10 mouse cellular contexts compared by ENCODE assay signal in genomic region chr10:127590831-127591451, GRCm38 (mm10). TPM values are rescaled to one million over a fixed set of nuclear protein-coding genes. Genes with fewer than 3 reads are reported as not detected.
DNase-seq lines count a peak whose midpoint lies in the region; ATAC-seq and TF ChIP-seq lines count a peak whose summit lies in the region.
"Had no signal": no experiment of that assay in that cellular context is flagged by ENCODE, and none has a peak within 500 bp of the region (broad histone marks: within the 10 kb centered on the region; RNA-seq: fewer than 3 reads in every experiment).

No protein-coding gene starts in this region.

- no peak overlapping the region for H3K27ac ChIP-seq in hindbrain, embryonic 11.5 days (ENCODE audit: low read depth, low read length)
- no peak overlapping the region for H3K27ac ChIP-seq in hindbrain, embryonic 10.5 days
- peak overlapping the region; percentile 13; the same call in 1 of the 2 replicates for H3K27ac ChIP-seq in thymus, adult 2 months (ENCODE audit: control insufficient read depth, insufficient read depth, low read length)
- H3K27ac ChIP-seq in hindbrain, embryonic 15.5 days (replicated peaks): 0 out of 2 replicates have a peak overlapping the region, but pooled peaks have one; percentile 39
- H3K27ac ChIP-seq in stomach, embryonic 16.5 days (ENCODE audit: low read length): peak overlapping the region; percentile 84

- H3K4me1 ChIP-seq in hindbrain, embryonic 11.5 days (replicated peaks; ENCODE audit: control insufficient read depth, insufficient read depth, low read length): no peaks in the 10 kb centered on the region
- peaks cover 15% of the 10 kb centered on the region for H3K4me1 ChIP-seq in hindbrain, embryonic 10.5 days (replicated peaks)
- H3K4me1 ChIP-seq in thymus, adult 2 months (replicated peaks; ENCODE audit: control insufficient read depth, insufficient read depth, low read length): peaks cover 33% of the 10 kb centered on the region
- H3K4me1 ChIP-seq in hindbrain, embryonic 15.5 days (replicated peaks): 0 out of 2 replicates have a peak, but pooled peaks cover 5% of the 10 kb centered on the region
- peaks cover 23% of the 10 kb centered on the region for H3K4me1 ChIP-seq in stomach, embryonic 16.5 days (ENCODE audit: control insufficient read depth, insufficient read depth, low read length)
- H3K4me1 ChIP-seq: embryonic facial prominence, embryonic 12.5 days had no signal

- no peak for TF ChIP-seq CTCF in thymus, adult 2 months (IDR thresholded peaks at IDR 0.05; ENCODE audit: borderline replicate concordance, control insufficient read depth, extremely low read depth, insufficient read depth, low read length, poor library complexity)

- H3K9ac ChIP-seq in hindbrain, embryonic 11.5 days (ENCODE audit: low read depth, low read length): no peak overlapping the region
- no peak overlapping the region for H3K9ac ChIP-seq in hindbrain, embryonic 15.5 days
- peak overlapping the region; percentile 2; the same call in 1 of the 2 replicates for H3K9ac ChIP-seq in stomach, embryonic 16.5 days (ENCODE audit: low read length)
- H3K9ac ChIP-seq: embryonic facial prominence, embryonic 12.5 days had no signal

- TF ChIP-seq POLR2A in thymus, adult 2 months (IDR thresholded peaks at IDR 0.05; ENCODE audit: control insufficient read depth, extremely low read depth, insufficient read depth, low read length, poor library complexity): no peak

- no peak overlapping the region for H3K4me2 ChIP-seq in hindbrain, embryonic 11.5 days (replicated peaks; ENCODE audit: low read depth, low read length)
- no peak overlapping the region for H3K4me2 ChIP-seq in hindbrain, embryonic 15.5 days
- H3K4me2 ChIP-seq in stomach, embryonic 16.5 days (ENCODE audit: low read depth, low read length): no peak overlapping the region
- H3K4me2 ChIP-seq: embryonic facial prominence, embryonic 12.5 days had no signal

- no peaks in the 10 kb centered on the region for H3K9me3 ChIP-seq in hindbrain, embryonic 11.5 days (ENCODE audit: control insufficient read depth, low read length)
- H3K9me3 ChIP-seq in hindbrain, embryonic 10.5 days: no peaks in the 10 kb centered on the region
- H3K9me3 ChIP-seq in hindbrain, embryonic 15.5 days: no peaks in the 10 kb centered on the region
- no peaks in the 10 kb centered on the region for H3K9me3 ChIP-seq in stomach, embryonic 16.5 days (replicated peaks; ENCODE audit: control insufficient read depth, low read length)
- H3K9me3 ChIP-seq: embryonic facial prominence, embryonic 12.5 days had no signal

- no peaks in the 10 kb centered on the region for H3K27me3 ChIP-seq in hindbrain, embryonic 11.5 days (ENCODE audit: control insufficient read depth, insufficient read depth, low read length)
- no peaks in the 10 kb centered on the region for H3K27me3 ChIP-seq in hindbrain, embryonic 10.5 days (ENCODE audit: insufficient read depth, poor library complexity, severe bottlenecking)
- no peaks in the 10 kb centered on the region for H3K27me3 ChIP-seq in thymus, adult 2 months (ENCODE audit: control insufficient read depth, insufficient read depth, low read length)
- H3K27me3 ChIP-seq in hindbrain, embryonic 15.5 days: no peaks in the 10 kb centered on the region
- H3K27me3 ChIP-seq in stomach, embryonic 16.5 days (ENCODE audit: control insufficient read depth, insufficient read depth, low read length): no peaks in the 10 kb centered on the region
- H3K27me3 ChIP-seq: embryonic facial prominence, embryonic 12.5 days had no signal

- peaks cover 20% of the 10 kb centered on the region for H3K36me3 ChIP-seq in hindbrain, embryonic 11.5 days (ENCODE audit: control insufficient read depth, insufficient read depth, low read length)
- H3K36me3 ChIP-seq in hindbrain, embryonic 10.5 days: peaks cover 94% of the 10 kb centered on the region
- no peaks in the 10 kb centered on the region for H3K36me3 ChIP-seq in thymus, adult 2 months (ENCODE audit: control insufficient read depth, insufficient read depth, low read length)
- peaks cover 90% of the 10 kb centered on the region for H3K36me3 ChIP-seq in hindbrain, embryonic 15.5 days
- H3K36me3 ChIP-seq in stomach, embryonic 16.5 days (ENCODE audit: control insufficient read depth, insufficient read depth, low read length): 0 out of 2 replicates have a peak, but pooled peaks cover 19% of the 10 kb centered on the region

- ATAC-seq in hindbrain, embryonic 11.5 days (ENCODE audit: low FRiP score): peak; percentile 17; the same call in 1 of the 2 replicates
- ATAC-seq in hindbrain, embryonic 15.5 days (ENCODE audit: low FRiP score, low read depth): peak; percentile 6; the same call in 1 of the 2 replicates
- peak; percentile 11; the same call in 1 of the 2 replicates for ATAC-seq in stomach, embryonic 16.5 days (ENCODE audit: insufficient read depth, low FRiP score)

- H3K4me3 ChIP-seq in hindbrain, embryonic 11.5 days (ENCODE audit: low read depth, low read length): no peak overlapping the region
- no peak overlapping the region for H3K4me3 ChIP-seq in hindbrain, embryonic 10.5 days
- H3K4me3 ChIP-seq in thymus, adult 2 months (ENCODE audit: control insufficient read depth, insufficient read depth, low read length): no peak overlapping the region
- no peak overlapping the region for H3K4me3 ChIP-seq in hindbrain, embryonic 15.5 days
- no peak overlapping the region for H3K4me3 ChIP-seq in stomach, embryonic 16.5 days (replicated peaks; ENCODE audit: low read length)
- H3K4me3 ChIP-seq: embryonic facial prominence, embryonic 12.5 days had no signal

- 80% methylated on average over 7 of the region's 7 CpGs for WGBS in hindbrain, embryonic 11.5 days
- 89% methylated on average over 7 of the region's 7 CpGs for WGBS in hindbrain, embryonic 10.5 days
- 64% methylated on average over 7 of the region's 7 CpGs for WGBS in thymus, adult 2 months
- 76% methylated on average over 7 of the region's 7 CpGs for WGBS in hindbrain, embryonic 15.5 days
- 70% methylated on average over 7 of the region's 7 CpGs for WGBS in stomach, embryonic 16.5 days

- no peak for DNase-seq in hindbrain, embryonic 11.5 days (ENCODE audit: low spot score)
- DNase-seq in hindbrain, embryonic 10.5 days (ENCODE audit: low spot score): no peak
- DNase-seq in thymus, adult 2 months: no peak
- DNase-seq in thymus, adult 18-20 months: no peak
- no peak for DNase-seq in right cerebral cortex, postnatal 25 days
- no peak for DNase-seq in cerebellum, postnatal 36 days
- DNase-seq: gastrocnemius, postnatal 36 days had no signal

RNA-seq across cellular contexts. Expression of gene Lrp1, which starts 30.0 kb away (rescaled TPM):
- polyA plus RNA-seq in hindbrain, embryonic 11.5 days (2014; fragmentation: Nextera tagmentation; extraction: Ambion mirVana): 66.3 and 67.1 TPM in 2 replicates
- polyA plus RNA-seq in hindbrain, embryonic 10.5 days (2016; fragmentation: Nextera tagmentation; extraction: Ambion mirVana): 55.7 and 71.7 TPM in 2 replicates
- 35.3 and 40.3 TPM in 2 replicates for polyA plus RNA-seq in thymus, adult 2 months (2012; rRNA removed)
- 102 and 114 TPM in 2 replicates for polyA plus RNA-seq in hindbrain, embryonic 15.5 days (2015; fragmentation: Nextera tagmentation; extraction: Ambion mirVana)
- 95.6 and 102 TPM in 2 replicates for polyA plus RNA-seq in stomach, embryonic 16.5 days (2015; fragmentation: Nextera tagmentation; extraction: Ambion mirVana)

RNA-seq across cellular contexts. Expression of gene Stat6, which starts 51.8 kb away (rescaled TPM):
- polyA plus RNA-seq in hindbrain, embryonic 11.5 days (2014; fragmentation: Nextera tagmentation; extraction: Ambion mirVana): 6.0 and 6.9 TPM in 2 replicates
- polyA plus RNA-seq in hindbrain, embryonic 10.5 days (2016; fragmentation: Nextera tagmentation; extraction: Ambion mirVana): 8.9 and 9.5 TPM in 2 replicates
- 168 and 185 TPM in 2 replicates for polyA plus RNA-seq in thymus, adult 2 months (2012; rRNA removed)
- 6.2 and 6.3 TPM in 2 replicates for polyA plus RNA-seq in hindbrain, embryonic 15.5 days (2015; fragmentation: Nextera tagmentation; extraction: Ambion mirVana)
- polyA plus RNA-seq in stomach, embryonic 16.5 days (2015; fragmentation: Nextera tagmentation; extraction: Ambion mirVana): 49.7 and 60.3 TPM in 2 replicates

RNA-seq across cellular contexts. Expression of gene Nxph4, which starts 56.6 kb away (rescaled TPM):
- 54.5 and 59.8 TPM in 2 replicates for polyA plus RNA-seq in hindbrain, embryonic 11.5 days (2014; fragmentation: Nextera tagmentation; extraction: Ambion mirVana)
- 23.1 and 70.9 TPM in 2 replicates for polyA plus RNA-seq in hindbrain, embryonic 10.5 days (2016; fragmentation: Nextera tagmentation; extraction: Ambion mirVana)
- 0.06 and 0.20 TPM in 2 replicates for polyA plus RNA-seq in thymus, adult 2 months (2012; rRNA removed)
- 161 and 194 TPM in 2 replicates for polyA plus RNA-seq in hindbrain, embryonic 15.5 days (2015; fragmentation: Nextera tagmentation; extraction: Ambion mirVana)
- polyA plus RNA-seq in stomach, embryonic 16.5 days (2015; fragmentation: Nextera tagmentation; extraction: Ambion mirVana): 3.4 and 4.6 TPM in 2 replicates

Comparison
In these comparisons a context has a peak if more than half of its experiments do, and no peak if none do; other contexts are left out.
1. H3K27ac ChIP-seq: peak in thymus, adult 2 months (single experiment), hindbrain, embryonic 15.5 days (single experiment) and stomach, embryonic 16.5 days (single experiment); none in hindbrain, embryonic 11.5 days (single experiment) and hindbrain, embryonic 10.5 days (single experiment).
2. Peak in every context shown above with its lines, with median percentiles within 50 percentile points of each other: ATAC-seq.